Mouse (Mus musculus): Measurements from ENCODE around the gene Chn2. TPM values are rescaled to one million over a fixed set of nuclear protein-coding genes. Genes with fewer than 3 reads are reported as not detected.
A peak's percentile ranks its signal among the peaks of the same experiment; 100 is the strongest.

The Chn2 gene
- polyA plus RNA-seq, 1 experiment from 2014 or later = 9.4 TPM

GRCm38 (mm10) chr6:54078269-54078668 is 38.9 kb downstream of the Chn2 start:
- ATAC-seq (ENCODE audit: low read depth) = peak; percentile 71; the same call in 1 of the 2 replicates
- H3K4me1 ChIP-seq (replicated peaks; ENCODE audit: control insufficient read depth, insufficient read depth, low read length) = peaks cover 15% of the 10 kb centered on the region
- no peak overlapping the region for H3K9ac ChIP-seq (ENCODE audit: low read length)
- H3K27me3 ChIP-seq (ENCODE audit: control insufficient read depth, insufficient read depth, low read depth, low read length) = no peaks in the 10 kb centered on the region
- no peaks in the 10 kb centered on the region for H3K36me3 ChIP-seq (ENCODE audit: control insufficient read depth, insufficient read depth, low read length)
- no peaks in the 10 kb centered on the region for H3K9me3 ChIP-seq (ENCODE audit: control insufficient read depth, low read length)
- H3K27ac ChIP-seq (ENCODE audit: low read length) = no peak overlapping the region
- no peak overlapping the region for H3K4me2 ChIP-seq (ENCODE audit: low read depth, low read length)
- WGBS = 18% methylated on average over 2 of the region's 2 CpGs
- H3K4me3 ChIP-seq (ENCODE audit: low read length) = no peak overlapping the region

- no peak for ATAC-seq (ENCODE audit: low read depth)
- no peaks in the 10 kb centered on the region for H3K9me3 ChIP-seq (ENCODE audit: control insufficient read depth, low read length)
- no peaks in the 10 kb centered on the region for H3K27me3 ChIP-seq (ENCODE audit: control insufficient read depth, insufficient read depth, low read depth, low read length)
- H3K36me3 ChIP-seq (ENCODE audit: control insufficient read depth, insufficient read depth, low read length) = no peaks in the 10 kb centered on the region
- H3K27ac ChIP-seq (ENCODE audit: low read length) = no peak overlapping the region
- 86% methylated on average over 2 of the region's 2 CpGs for WGBS
- no peak overlapping the region for H3K4me3 ChIP-seq (ENCODE audit: low read length)
- peaks cover 10% of the 10 kb centered on the region for H3K4me1 ChIP-seq (replicated peaks; ENCODE audit: control insufficient read depth, insufficient read depth, low read length)
- no peak overlapping the region for H3K9ac ChIP-seq (ENCODE audit: low read length)
- no peak overlapping the region for H3K4me2 ChIP-seq (ENCODE audit: low read depth, low read length)
Measured at GRCm38 (mm10) chr6:54079881-54080280, 40.5 kb downstream of the Chn2 start.

- WGBS = 88% methylated on average over 15 of the region's 15 CpGs
- Histone ChIP-seq H3K36me3 (ENCODE audit: control insufficient read depth, insufficient read depth, low read length) (no peaks in the 10 kb centered on the region), H3K4me2 (ENCODE audit: low read depth, low read length) (no peak overlapping the region), H3K9ac (ENCODE audit: low read length) (no peak overlapping the region), H3K27ac (ENCODE audit: low read length) (no peak overlapping the region), H3K4me3 (ENCODE audit: low read length) (no peak overlapping the region), H3K4me1 (replicated peaks; ENCODE audit: control insufficient read depth, insufficient read depth, low read length) (peaks cover 10% of the 10 kb centered on the region), H3K27me3 (ENCODE audit: control insufficient read depth, insufficient read depth, low read depth, low read length) (no peaks in the 10 kb centered on the region), H3K9me3 (ENCODE audit: control insufficient read depth, low read length) (no peaks in the 10 kb centered on the region)
- ATAC-seq (ENCODE audit: low read depth) = no peak
Measured at GRCm38 (mm10) chr6:54080518-54081285, 41.3 kb downstream of the Chn2 start.

GRCm38 (mm10) chr6:54082576-54082975 is 43.2 kb downstream of the Chn2 start:
- Histone ChIP-seq H3K9ac (ENCODE audit: low read length) (no peak overlapping the region), H3K4me3 (ENCODE audit: low read length) (no peak overlapping the region), H3K9me3 (ENCODE audit: control insufficient read depth, low read length) (no peaks in the 10 kb centered on the region), H3K36me3 (ENCODE audit: control insufficient read depth, insufficient read depth, low read length) (no peaks in the 10 kb centered on the region), H3K4me2 (ENCODE audit: low read depth, low read length) (no peak overlapping the region), H3K27ac (ENCODE audit: low read length) (no peak overlapping the region), H3K27me3 (ENCODE audit: control insufficient read depth, insufficient read depth, low read depth, low read length) (no peaks in the 10 kb centered on the region), H3K4me1 (replicated peaks; ENCODE audit: control insufficient read depth, insufficient read depth, low read length) (peaks cover 10% of the 10 kb centered on the region)
- no peak; the same call in 1 of the 2 replicates for ATAC-seq (ENCODE audit: low read depth)
- WGBS = 74% methylated on average over 2 of the region's 2 CpGs

- Histone ChIP-seq H3K4me2 (ENCODE audit: low read depth, low read length) (no peak overlapping the region), H3K27ac (ENCODE audit: low read length) (no peak overlapping the region), H3K27me3 (ENCODE audit: control insufficient read depth, insufficient read depth, low read depth, low read length) (no peaks in the 10 kb centered on the region), H3K9me3 (ENCODE audit: control insufficient read depth, low read length) (no peaks in the 10 kb centered on the region), H3K4me1 (replicated peaks; ENCODE audit: control insufficient read depth, insufficient read depth, low read length) (0 out of 2 replicates have a peak, but pooled peaks cover 2% of the 10 kb centered on the region), H3K9ac (ENCODE audit: low read length) (no peak overlapping the region), H3K36me3 (ENCODE audit: control insufficient read depth, insufficient read depth, low read length) (no peaks in the 10 kb centered on the region), H3K4me3 (ENCODE audit: low read length) (no peak overlapping the region)
- 81% methylated on average over 6 of the region's 6 CpGs for WGBS
- no peak for ATAC-seq (ENCODE audit: low read depth)
Measured at GRCm38 (mm10) chr6:54084046-54084445, 44.7 kb downstream of the Chn2 start.

GRCm38 (mm10) chr6:54085009-54085408 is 45.7 kb downstream of the Chn2 start:
- ATAC-seq (ENCODE audit: low read depth) = no peak
- WGBS = 56% methylated on average over 9 of the region's 9 CpGs
- 0 out of 2 replicates have a peak, but pooled peaks cover 2% of the 10 kb centered on the region for H3K4me1 ChIP-seq (replicated peaks; ENCODE audit: control insufficient read depth, insufficient read depth, low read length)
- H3K9me3 ChIP-seq (ENCODE audit: control insufficient read depth, low read length) = no peaks in the 10 kb centered on the region
- H3K4me3 ChIP-seq (ENCODE audit: low read length) = no peak overlapping the region
- H3K9ac ChIP-seq (ENCODE audit: low read length) = no peak overlapping the region
- no peaks in the 10 kb centered on the region for H3K27me3 ChIP-seq (ENCODE audit: control insufficient read depth, insufficient read depth, low read depth, low read length)
- H3K4me2 ChIP-seq (ENCODE audit: low read depth, low read length) = no peak overlapping the region
- H3K36me3 ChIP-seq (ENCODE audit: control insufficient read depth, insufficient read depth, low read length) = no peaks in the 10 kb centered on the region
- no peak overlapping the region for H3K27ac ChIP-seq (ENCODE audit: low read length)

- 0 out of 2 replicates have a peak overlapping the region, but pooled peaks have one; percentile 20 for H3K4me2 ChIP-seq (ENCODE audit: low read depth, low read length)
- no peak for ATAC-seq (ENCODE audit: low read depth)
- no peak overlapping the region for H3K4me3 ChIP-seq (ENCODE audit: low read length)
- H3K4me1 ChIP-seq (replicated peaks; ENCODE audit: control insufficient read depth, insufficient read depth, low read length) = no peaks in the 10 kb centered on the region
- no peaks in the 10 kb centered on the region for H3K9me3 ChIP-seq (ENCODE audit: control insufficient read depth, low read length)
- no peaks in the 10 kb centered on the region for H3K27me3 ChIP-seq (ENCODE audit: control insufficient read depth, insufficient read depth, low read depth, low read length)
- H3K9ac ChIP-seq (ENCODE audit: low read length) = no peak overlapping the region
- H3K27ac ChIP-seq (ENCODE audit: low read length) = no peak overlapping the region
- WGBS = 42% methylated on average over 4 of the region's 4 CpGs
- no peaks in the 10 kb centered on the region for H3K36me3 ChIP-seq (ENCODE audit: control insufficient read depth, insufficient read depth, low read length)
Measured at GRCm38 (mm10) chr6:54088168-54088567, 48.8 kb downstream of the Chn2 start.

GRCm38 (mm10) chr6:54090822-54091221 is 51.5 kb downstream of the Chn2 start:
- Histone ChIP-seq H3K9ac (ENCODE audit: low read length) (no peak overlapping the region), H3K4me2 (ENCODE audit: low read depth, low read length) (no peak overlapping the region), H3K4me1 (replicated peaks; ENCODE audit: control insufficient read depth, insufficient read depth, low read length) (no peaks in the 10 kb centered on the region), H3K27me3 (ENCODE audit: control insufficient read depth, insufficient read depth, low read depth, low read length) (no peaks in the 10 kb centered on the region), H3K27ac (ENCODE audit: low read length) (no peak overlapping the region), H3K36me3 (ENCODE audit: control insufficient read depth, insufficient read depth, low read length) (no peaks in the 10 kb centered on the region), H3K9me3 (ENCODE audit: control insufficient read depth, low read length) (no peaks in the 10 kb centered on the region), H3K4me3 (ENCODE audit: low read length) (no peak overlapping the region)
- no peak for ATAC-seq (ENCODE audit: low read depth)
- 58% methylated on average over 3 of the region's 3 CpGs for WGBS

- WGBS = 82% methylated on average over 3 of the region's 3 CpGs
- no peaks in the 10 kb centered on the region; the same call in 1 of the 2 replicates for H3K27me3 ChIP-seq (ENCODE audit: control insufficient read depth, insufficient read depth, low read depth, low read length)
Measured at GRCm38 (mm10) chr6:54092920-54093319, 53.6 kb downstream of the Chn2 start.

More at GRCm38 (mm10) chr6:54092920-54093319, 53.6 kb downstream of the Chn2 start:
- Histone ChIP-seq H3K4me3 (ENCODE audit: low read length) (no peak overlapping the region), H3K9me3 (ENCODE audit: control insufficient read depth, low read length) (no peaks in the 10 kb centered on the region), H3K27ac (ENCODE audit: low read length) (no peak overlapping the region), H3K4me1 (replicated peaks; ENCODE audit: control insufficient read depth, insufficient read depth, low read length) (no peaks in the 10 kb centered on the region), H3K9ac (ENCODE audit: low read length) (no peak overlapping the region), H3K36me3 (ENCODE audit: control insufficient read depth, insufficient read depth, low read length) (no peaks in the 10 kb centered on the region), H3K4me2 (ENCODE audit: low read depth, low read length) (no peak overlapping the region)
- no peak for ATAC-seq (ENCODE audit: low read depth)
